Mouse (Mus musculus): ENCODE measurements around the gene Speer4c.
"Not testable (repeated sequence)": the region's sequence is repeated elsewhere in the genome, so short reads cannot be mapped to it uniquely, and the experiment has no call there.

DNA sequence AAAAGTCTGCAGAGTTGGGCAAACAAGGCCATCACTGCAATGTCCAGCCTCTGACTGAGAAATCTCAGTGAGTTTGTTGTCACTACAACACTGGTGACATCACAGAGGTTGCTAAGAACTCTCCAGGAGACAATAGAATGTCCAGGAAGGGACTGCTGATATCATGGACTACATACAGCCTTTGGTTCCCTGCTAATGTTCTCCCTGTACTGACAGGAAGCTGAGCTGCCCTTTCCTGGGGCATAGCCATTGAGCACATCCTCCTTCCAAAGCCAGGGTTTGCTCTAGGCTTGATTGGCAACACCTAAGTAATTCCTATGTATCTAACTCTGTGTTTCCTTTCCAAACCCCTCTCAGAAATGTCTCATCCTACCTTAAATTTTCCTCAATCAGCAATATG, at the start of gene Speer4c:
- TF ChIP-seq RAD21 (IDR thresholded peaks at IDR 0.05; ENCODE audit: low read depth, low read length); POLR2A (IDR thresholded peaks at IDR 0.05; ENCODE audit: control insufficient read depth in 1 of 2, insufficient read depth in 1 of 2, low read depth in 1 of 2, low read length in 2 of 2, poor library complexity in 1 of 2); ZC3H11A (IDR thresholded peaks at IDR 0.05; ENCODE audit: low read depth, low read length); ZKSCAN1 (IDR thresholded peaks at IDR 0.05; ENCODE audit: low read depth, low read length); EP300 (IDR thresholded peaks at IDR 0.05; ENCODE audit: low read depth in 1 of 2, low read length in 2 of 2); POLR2AphosphoS5 (IDR thresholded peaks at IDR 0.05; ENCODE audit: borderline replicate concordance, low read depth, low read length); CTCF (IDR thresholded peaks at IDR 0.05 in 2 of 3, conservative IDR thresholded peaks at IDR 0.05 in 1 of 3; ENCODE audit: control insufficient read depth in 1 of 3, insufficient read depth in 1 of 3, low read depth in 2 of 3, low read length in 3 of 3, poor library complexity in 1 of 3, severe bottlenecking in 1 of 3); MYB (IDR thresholded peaks at IDR 0.05; ENCODE audit: low read depth, low read length); NRF1 (IDR thresholded peaks at IDR 0.05; ENCODE audit: insufficient read depth, low read depth, low read length, poor library complexity, severe bottlenecking); USF1 (IDR thresholded peaks at IDR 0.05; ENCODE audit: low read depth, low read length): not testable (repeated sequence)
